Mouse (Mus musculus) brain, embryonic 14.5 days (tissue): ENCODE measurements around the gene Nek10.

ENCODE experiments used
- CTCF ChIP-seq: fragments of 200-500 bp; IDR thresholded peaks from 2 replicates; pipeline ENCODE4 v1.5.1; 2012; ENCODE audit warnings: inconsistent platforms, mild to moderate bottlenecking, moderate library complexity, borderline replicate concordance; ENCODE audit not compliant: insufficient read depth, insufficient read length; ENCODE audit errors: extremely low read depth
- POLR2A ChIP-seq: fragments of 200-500 bp; IDR thresholded peaks from 2 replicates; pipeline ENCODE4 v1.6.1; 2012; ENCODE audit warnings: mild to moderate bottlenecking, inconsistent platforms, borderline replicate concordance; ENCODE audit not compliant: poor library complexity, insufficient read depth, insufficient read length, severe bottlenecking; ENCODE audit errors: extremely low read depth

GRCm38 (mm10) chr14:14896399-14897136 lies 93.4 kb downstream of the Nek10 start:
- TF ChIP-seq CTCF (no peak), POLR2A (no peak)
